Mouse (Mus musculus) kidney, postnatal 36 days (tissue): Measurements from ENCODE around the gene Ebf1.

Experiments
- DNase-seq, 2 experiments: peaks; one replicate each; pipeline ENCODE4 v3.0.0; 2021 to 2022; ENCODE audit warnings: mixed read lengths in 2 of 2

The Ebf1 gene

DNA sequence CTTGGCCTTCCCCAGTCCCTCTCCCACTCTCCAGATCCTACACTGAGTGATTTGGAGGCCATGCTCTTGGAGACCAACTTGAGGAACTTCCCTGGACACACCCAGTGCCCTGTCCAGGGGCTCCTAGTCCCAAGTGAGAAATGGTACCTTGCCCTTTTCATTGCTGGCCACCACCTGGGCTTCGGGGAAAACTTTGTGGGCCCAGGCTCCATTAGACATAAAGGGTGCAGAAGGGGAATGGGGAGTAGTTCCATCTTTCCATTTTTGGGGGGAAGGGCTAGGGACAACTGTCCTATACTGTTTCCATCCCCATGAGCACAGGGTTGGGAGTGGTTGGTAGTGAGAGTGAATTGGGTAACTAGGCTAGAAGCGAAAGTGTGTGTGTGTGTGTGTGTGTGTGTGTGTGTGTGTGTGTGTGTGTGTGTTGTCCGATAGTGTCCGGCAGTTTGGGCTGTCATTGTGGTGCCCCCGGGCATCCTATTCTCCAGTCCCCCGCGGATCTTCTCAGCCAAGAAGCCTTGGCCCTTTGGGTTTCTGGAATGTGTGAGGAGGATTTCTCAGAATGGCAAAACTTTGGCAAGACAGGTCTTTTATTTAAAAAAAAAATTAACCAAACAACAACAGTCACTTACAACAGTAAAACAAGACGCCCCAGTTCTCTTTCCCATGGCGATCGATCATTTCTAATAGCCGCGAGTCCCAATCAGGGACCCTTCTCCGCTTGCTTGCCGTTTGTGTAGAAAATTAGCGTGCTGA, 2.2 kb downstream of the Ebf1 start:
- peak in 1 of 2 experiments; percentile 33 for DNase-seq

GRCm38 (mm10) chr11:44619887-44620693, 3.0 kb downstream of the Ebf1 start:
- peak in 1 of 2 experiments; percentile 37 for DNase-seq

DNA sequence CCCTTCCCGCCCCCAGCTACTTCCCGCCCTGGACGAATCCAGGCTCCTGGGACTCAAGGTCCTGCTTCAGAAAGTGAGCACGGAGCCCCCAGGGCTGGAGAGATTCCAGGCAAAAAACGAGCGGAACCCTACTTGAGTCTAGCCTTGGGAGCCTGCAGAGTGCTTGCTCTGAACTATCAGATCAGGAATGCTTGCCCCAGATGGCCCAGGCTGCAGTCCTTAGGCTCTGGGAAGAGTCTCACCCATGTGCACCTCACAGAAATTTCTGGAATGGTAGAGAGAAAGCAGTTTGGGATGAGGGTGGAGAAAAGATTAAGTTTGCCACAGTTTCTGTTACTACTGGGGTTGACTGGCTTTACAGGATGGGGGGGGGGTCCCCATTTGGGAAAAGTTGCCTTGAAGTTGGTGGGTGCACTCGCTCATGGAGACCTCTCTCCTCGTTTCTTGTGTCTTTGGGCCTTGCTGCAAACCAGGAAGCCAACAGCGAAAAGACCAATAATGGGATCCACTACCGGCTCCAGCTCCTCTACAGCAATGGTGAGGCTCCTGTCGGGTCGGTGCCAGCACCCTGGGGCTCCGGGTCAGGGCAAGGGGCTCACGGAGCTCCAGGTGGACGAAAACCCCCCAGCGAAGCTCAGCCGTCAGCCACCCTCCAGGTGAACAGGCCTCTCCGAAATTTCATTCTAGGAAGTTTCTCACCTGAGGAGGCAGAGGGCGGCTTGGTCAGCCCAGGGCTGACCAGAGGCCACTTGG, 3.8 kb downstream of the Ebf1 start:
- DNase-seq, result no peak

GRCm38 (mm10) chr11:44621615-44622014, 4.5 kb downstream of the Ebf1 start:
- DNase-seq, result no peak

DNA sequence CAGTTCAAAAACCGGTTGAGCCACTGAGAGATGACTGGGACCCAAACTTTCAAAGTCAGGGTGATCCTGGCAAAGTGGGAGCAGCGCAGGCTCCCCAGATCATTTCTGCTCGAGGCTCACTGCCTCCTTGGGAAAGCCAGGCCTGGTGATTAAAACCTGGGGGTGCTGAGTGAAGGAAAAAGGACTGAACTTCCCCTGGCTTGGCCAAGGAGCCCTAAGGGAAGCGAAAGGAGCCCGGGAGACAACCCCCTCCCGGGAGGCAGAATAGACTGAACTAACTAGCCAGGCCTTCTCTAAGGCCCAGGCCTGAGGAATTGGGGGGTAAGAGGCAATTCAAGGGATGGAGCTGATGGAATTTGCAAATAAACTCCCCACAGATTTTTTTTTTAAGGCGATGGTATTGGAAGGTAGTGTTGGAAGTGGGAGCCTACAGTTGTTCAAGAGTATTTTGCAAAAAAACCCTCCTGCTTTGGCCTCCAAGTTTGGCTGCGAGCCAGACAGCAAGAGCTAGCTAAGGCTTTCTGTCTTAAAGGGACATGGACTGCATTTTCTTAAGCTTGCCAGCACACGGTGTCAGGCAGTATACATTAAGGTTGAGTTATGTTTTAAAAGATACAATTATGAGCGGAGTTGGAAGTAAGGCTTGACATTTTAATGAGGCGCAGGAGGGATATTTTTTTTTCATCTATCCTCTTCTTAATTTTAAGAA, 5.1 kb downstream of the Ebf1 start:
- peak; percentile 41 to 75 for DNase-seq

- no peak for DNase-seq
Observed at GRCm38 (mm10) chr11:44624564-44624963, 7.4 kb downstream of the Ebf1 start.

- DNase-seq, result no peak
Observed at GRCm38 (mm10) chr11:44626065-44626464, 8.9 kb downstream of the Ebf1 start.

GRCm38 (mm10) chr11:44628412-44628811, 11.3 kb downstream of the Ebf1 start:
- no peak for DNase-seq

- DNase-seq, result no peak
Observed at GRCm38 (mm10) chr11:44632064-44632968, 15.2 kb downstream of the Ebf1 start.

- no peak for DNase-seq
Observed at GRCm38 (mm10) chr11:44633001-44633693, 16.0 kb downstream of the Ebf1 start.

DNA sequence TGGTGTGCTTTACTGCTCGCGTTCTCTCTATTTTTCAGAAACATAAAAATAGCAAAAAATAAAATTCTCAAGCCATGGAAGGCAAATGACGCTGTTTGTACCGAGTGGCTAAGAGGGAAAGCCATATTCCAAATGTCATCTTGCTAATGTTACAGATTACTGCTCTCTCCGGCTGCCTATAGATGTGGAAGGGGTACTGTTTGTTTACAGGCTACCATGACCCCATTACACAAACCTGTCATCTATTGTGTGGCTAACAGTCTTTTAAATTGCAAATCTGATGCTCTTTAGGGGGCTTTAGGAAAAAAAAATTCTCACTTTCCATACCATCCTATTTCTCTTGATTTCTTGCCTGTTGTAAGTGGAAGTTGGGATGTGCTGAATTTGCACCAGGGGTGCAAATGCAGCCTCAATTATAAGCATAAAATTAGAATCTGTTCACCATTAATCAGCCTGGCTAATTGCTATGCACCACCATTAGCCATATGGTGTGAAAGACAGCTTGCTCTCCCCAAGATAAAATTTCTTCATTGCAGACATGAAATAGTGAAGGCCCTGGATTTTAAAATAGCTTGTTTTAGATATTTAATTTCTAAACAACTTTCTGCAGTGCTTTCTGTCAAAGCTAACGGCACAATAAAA, 17.6 kb downstream of the Ebf1 start:
- DNase-seq, result no peak

- DNase-seq, result no peak
Observed at GRCm38 (mm10) chr11:44636241-44636640, 19.1 kb downstream of the Ebf1 start.

GRCm38 (mm10) chr11:44638193-44638754, 21.2 kb downstream of the Ebf1 start:
- DNase-seq, result no peak

- peak; percentile 26 to 51 for DNase-seq
Observed at GRCm38 (mm10) chr11:44641496-44641895, 24.4 kb downstream of the Ebf1 start.

GRCm38 (mm10) chr11:44654340-44655019, 37.4 kb downstream of the Ebf1 start:
- no peak for DNase-seq

GRCm38 (mm10) chr11:44655468-44655867, 38.4 kb downstream of the Ebf1 start:
- DNase-seq, result no peak

GRCm38 (mm10) chr11:44656916-44657315, 39.8 kb downstream of the Ebf1 start:
- no peak for DNase-seq

DNA sequence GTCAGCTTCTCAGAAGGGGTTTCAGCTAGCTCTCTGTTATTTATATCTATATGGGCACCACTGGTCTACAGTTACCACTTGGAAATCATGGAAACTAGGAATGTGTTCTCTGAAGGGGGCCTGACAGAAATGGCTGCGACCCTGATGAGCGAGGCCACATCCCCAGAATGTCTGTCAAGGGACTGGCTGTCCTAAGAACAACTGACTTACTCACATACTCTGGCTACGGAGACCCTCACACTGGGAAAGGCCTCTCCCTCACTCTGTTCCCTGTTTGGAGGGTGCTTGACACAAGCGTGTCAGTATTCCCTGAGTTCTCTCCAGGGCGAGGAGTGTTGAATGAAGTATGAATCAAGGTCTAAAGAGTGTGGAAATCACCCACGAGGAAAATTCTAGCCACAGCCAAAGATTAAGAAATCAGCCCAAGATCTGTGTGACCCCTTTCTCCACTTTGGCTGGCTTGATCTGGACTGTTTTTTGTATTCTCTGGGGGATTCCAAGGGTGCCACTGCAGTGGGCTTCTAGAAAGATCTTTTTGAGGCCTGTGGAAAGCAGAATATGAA, 40.8 kb downstream of the Ebf1 start:
- no peak for DNase-seq

DNA sequence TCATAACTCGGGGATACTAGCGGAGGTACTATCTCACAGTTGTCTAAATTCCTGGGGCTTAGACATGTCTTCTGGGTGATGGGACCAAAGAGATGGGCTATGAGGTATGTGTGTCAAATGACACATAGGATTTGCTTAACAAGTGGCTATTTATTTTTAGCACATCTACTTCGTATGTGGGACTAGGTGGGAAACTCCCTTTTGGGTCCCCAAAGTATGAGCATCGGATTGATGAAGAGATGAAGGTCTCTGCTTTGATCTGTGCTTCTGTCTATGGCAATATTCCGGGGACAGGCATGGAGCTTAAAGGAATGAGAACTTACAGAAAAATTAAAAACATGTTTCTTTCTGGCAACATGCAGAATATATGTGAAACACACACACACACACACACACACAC, 44.8 kb downstream of the Ebf1 start:
- no peak for DNase-seq
